Mouse (Mus musculus): ENCODE measurements at regions not wholly inside any gene's neighbourhood (a gene's known extent, or its start where the extent isn't known, plus 50 kb on each side); places are given as distances from the start of the nearest gene placed in this dataset.

GRCm38 (mm10) chr10:37337172-37337620 lies 198.5 kb upstream of the Marcks start:
- no peak overlapping the region for H3ac ChIP-seq (ENCODE audit: control insufficient read depth, insufficient read length)
- TF ChIP-seq REST (IDR thresholded peaks at IDR 0.05; ENCODE audit: insufficient read depth, insufficient read length) (no peak), TCF3 (IDR thresholded peaks at IDR 0.05; ENCODE audit: insufficient read length, low read depth) (no peak), MYOG (IDR thresholded peaks at IDR 0.05; ENCODE audit: control insufficient read depth in 1 of 3, insufficient read depth in 1 of 3, insufficient read length in 2 of 3, low read depth in 2 of 3) (no peak), MYOD1 (IDR thresholded peaks at IDR 0.05; ENCODE audit: control insufficient read depth in 1 of 3, insufficient read length in 2 of 3, low read depth in 2 of 3) (no peak)

GRCm38 (mm10) chr10:37335148-37335547 lies 196.4 kb upstream of the Marcks start:
- no peaks in the 10 kb centered on the region for H3K79me2 ChIP-seq (ENCODE audit: control insufficient read depth, insufficient read depth)
- no peaks in the 10 kb centered on the region for H3K27me3 ChIP-seq (ENCODE audit: control insufficient read depth, insufficient read depth, insufficient read length)
- H3K36me3 ChIP-seq (ENCODE audit: control insufficient read depth, insufficient read depth): no peaks in the 10 kb centered on the region
- no peak overlapping the region for H3ac ChIP-seq (ENCODE audit: control insufficient read depth, insufficient read length)
- peak overlapping the region; percentile 68 for H3K4me2 ChIP-seq (ENCODE audit: low read depth)
- peak in 1 of 3 experiments; percentile 57 for TF ChIP-seq MYOG (IDR thresholded peaks at IDR 0.05; ENCODE audit: control insufficient read depth in 1 of 3, insufficient read depth in 1 of 3, insufficient read length in 2 of 3, low read depth in 2 of 3)
- peak in 2 of 3 experiments; percentile 76 to 78 for TF ChIP-seq MYOD1 (IDR thresholded peaks at IDR 0.05; ENCODE audit: control insufficient read depth in 1 of 3, insufficient read length in 2 of 3, low read depth in 2 of 3)
- peak; percentile 41 for TF ChIP-seq TCF3 (IDR thresholded peaks at IDR 0.05; ENCODE audit: insufficient read length, low read depth)
- TF ChIP-seq TCF12 (IDR thresholded peaks at IDR 0.05; ENCODE audit: insufficient read depth, poor library complexity, severe bottlenecking): peak; percentile 93
- no peak for TF ChIP-seq E2F4 (IDR thresholded peaks at IDR 0.05; ENCODE audit: insufficient read depth)
- no peak for TF ChIP-seq MAX (IDR thresholded peaks at IDR 0.05; ENCODE audit: low read depth)
- no peak for TF ChIP-seq REST (IDR thresholded peaks at IDR 0.05; ENCODE audit: insufficient read depth, insufficient read length)
- no peak for TF ChIP-seq POLR2AphosphoS2 (IDR thresholded peaks at IDR 0.05; ENCODE audit: insufficient read length, low read depth)
- peak; percentile 62 for TF ChIP-seq USF1 (IDR thresholded peaks at IDR 0.05; ENCODE audit: low read depth)
- peak; percentile 67; the same call in 1 of the 2 replicates for TF ChIP-seq CEBPB (IDR thresholded peaks at IDR 0.05; ENCODE audit: insufficient read depth, poor library complexity, severe bottlenecking)
- TF ChIP-seq SRF (IDR thresholded peaks at IDR 0.05; ENCODE audit: control insufficient read depth, insufficient read length, low read depth): no peak
- no peak overlapping the region for H3K4me3 ChIP-seq

More at GRCm38 (mm10) chr10:37337172-37337620, 198.5 kb upstream of the Marcks start:
- Histone ChIP-seq H3K4me2 (ENCODE audit: low read depth) (peak overlapping the region; percentile 22), H3K79me2 (ENCODE audit: control insufficient read depth, insufficient read depth) (no peaks in the 10 kb centered on the region), H3K4me3 (no peak overlapping the region), H3K27me3 (ENCODE audit: control insufficient read depth, insufficient read depth, insufficient read length) (no peaks in the 10 kb centered on the region), H3K36me3 (ENCODE audit: control insufficient read depth, insufficient read depth) (no peaks in the 10 kb centered on the region)

- H3K27me3 ChIP-seq (ENCODE audit: control insufficient read depth, insufficient read depth, insufficient read length): no peaks in the 10 kb centered on the region
- H3K79me2 ChIP-seq (ENCODE audit: control insufficient read depth, insufficient read depth): no peaks in the 10 kb centered on the region
- H3K4me3 ChIP-seq: no peak overlapping the region
- no peaks in the 10 kb centered on the region for H3K36me3 ChIP-seq (ENCODE audit: control insufficient read depth, insufficient read depth)
- H3ac ChIP-seq (ENCODE audit: control insufficient read depth, insufficient read length): no peak overlapping the region
- H3K4me2 ChIP-seq (ENCODE audit: low read depth): no peak overlapping the region
- TF ChIP-seq MYOG (IDR thresholded peaks at IDR 0.05; ENCODE audit: control insufficient read depth in 1 of 3, insufficient read depth in 1 of 3, insufficient read length in 2 of 3, low read depth in 2 of 3): no peak
- TF ChIP-seq E2F4 (IDR thresholded peaks at IDR 0.05; ENCODE audit: insufficient read depth): no peak
- no peak for TF ChIP-seq USF1 (IDR thresholded peaks at IDR 0.05; ENCODE audit: low read depth)
- no peak for TF ChIP-seq SRF (IDR thresholded peaks at IDR 0.05; ENCODE audit: control insufficient read depth, insufficient read length, low read depth)
- no peak for TF ChIP-seq POLR2A (IDR thresholded peaks at IDR 0.05; ENCODE audit: insufficient read length, low read depth)
- TF ChIP-seq TCF3 (IDR thresholded peaks at IDR 0.05; ENCODE audit: insufficient read length, low read depth): no peak
- no peak for TF ChIP-seq REST (IDR thresholded peaks at IDR 0.05; ENCODE audit: insufficient read depth, insufficient read length)
- TF ChIP-seq CEBPB (IDR thresholded peaks at IDR 0.05; ENCODE audit: insufficient read depth, poor library complexity, severe bottlenecking): no peak
- TF ChIP-seq TCF12 (IDR thresholded peaks at IDR 0.05; ENCODE audit: insufficient read depth, poor library complexity, severe bottlenecking): no peak
- TF ChIP-seq POLR2AphosphoS2 (IDR thresholded peaks at IDR 0.05; ENCODE audit: insufficient read length, low read depth): no peak
- TF ChIP-seq MYOD1 (IDR thresholded peaks at IDR 0.05; ENCODE audit: control insufficient read depth in 1 of 3, insufficient read length in 2 of 3, low read depth in 2 of 3): no peak
- no peak for TF ChIP-seq MAX (IDR thresholded peaks at IDR 0.05; ENCODE audit: low read depth)
Measured at GRCm38 (mm10) chr10:37326168-37326534, 187.4 kb upstream of the Marcks start.

DNA sequence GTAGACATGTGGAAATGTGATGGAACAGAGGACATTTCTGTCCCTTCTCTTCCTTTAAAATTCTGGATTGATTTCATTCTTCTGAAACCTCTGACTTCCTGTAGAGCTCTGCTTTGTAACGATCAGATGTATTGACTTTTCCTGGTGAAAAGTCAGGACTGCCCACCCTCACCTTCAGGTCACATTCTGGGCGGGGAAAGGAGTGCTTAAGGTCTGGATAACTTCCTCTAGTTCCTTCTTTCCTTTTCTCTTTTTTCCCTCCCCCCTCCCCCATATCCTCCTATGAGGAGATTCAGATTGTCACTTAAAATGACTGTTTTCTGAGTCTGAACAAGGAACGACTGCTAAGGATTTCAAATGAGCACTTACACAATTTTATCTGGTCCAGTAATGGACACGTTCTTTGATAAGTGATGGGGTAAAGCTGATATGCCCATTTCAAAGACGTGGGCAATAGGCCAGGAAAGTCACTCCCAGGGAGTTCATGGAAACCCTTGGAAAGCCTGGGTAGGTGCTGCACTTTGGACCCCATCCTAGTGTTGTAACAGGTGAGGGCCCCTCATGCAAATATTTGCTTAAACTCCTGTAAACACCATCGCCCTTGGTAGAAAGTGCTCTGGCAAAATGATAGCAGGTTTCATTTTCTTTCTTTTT lies 186.9 kb upstream of the Marcks start:
- Histone ChIP-seq H3K79me2 (ENCODE audit: control insufficient read depth, insufficient read depth) (no peaks in the 10 kb centered on the region), H3K27me3 (ENCODE audit: control insufficient read depth, insufficient read depth, insufficient read length) (no peaks in the 10 kb centered on the region), H3K4me3 (no peak overlapping the region), H3K36me3 (ENCODE audit: control insufficient read depth, insufficient read depth) (no peaks in the 10 kb centered on the region), H3ac (ENCODE audit: control insufficient read depth, insufficient read length) (no peak overlapping the region), H3K4me2 (ENCODE audit: low read depth) (no peak overlapping the region)
- TF ChIP-seq REST (IDR thresholded peaks at IDR 0.05; ENCODE audit: insufficient read depth, insufficient read length) (no peak), CEBPB (IDR thresholded peaks at IDR 0.05; ENCODE audit: insufficient read depth, poor library complexity, severe bottlenecking) (no peak), MAX (IDR thresholded peaks at IDR 0.05; ENCODE audit: low read depth) (no peak), POLR2A (IDR thresholded peaks at IDR 0.05; ENCODE audit: insufficient read length, low read depth) (no peak), E2F4 (IDR thresholded peaks at IDR 0.05; ENCODE audit: insufficient read depth) (no peak), SRF (IDR thresholded peaks at IDR 0.05; ENCODE audit: control insufficient read depth, insufficient read length, low read depth) (no peak), MYOG (IDR thresholded peaks at IDR 0.05; ENCODE audit: control insufficient read depth in 1 of 3, insufficient read depth in 1 of 3, insufficient read length in 2 of 3, low read depth in 2 of 3) (no peak), MYOD1 (IDR thresholded peaks at IDR 0.05; ENCODE audit: control insufficient read depth in 1 of 3, insufficient read length in 2 of 3, low read depth in 2 of 3) (no peak), TCF3 (IDR thresholded peaks at IDR 0.05; ENCODE audit: insufficient read length, low read depth) (no peak), TCF12 (IDR thresholded peaks at IDR 0.05; ENCODE audit: insufficient read depth, poor library complexity, severe bottlenecking) (no peak), USF1 (IDR thresholded peaks at IDR 0.05; ENCODE audit: low read depth) (no peak), POLR2AphosphoS2 (IDR thresholded peaks at IDR 0.05; ENCODE audit: insufficient read length, low read depth) (no peak)

All from myocyte (in vitro differentiated cells).